Mouse (Mus musculus) lung, adult 2 months (tissue): ENCODE measurements around the gene Col25a1.

Experiments
- CTCF ChIP-seq: fragments of 200-500 bp; IDR thresholded peaks from 2 replicates; pipeline ENCODE4 v1.5.1; 2011; ENCODE audit warnings: mild to moderate bottlenecking, low read length, control low read depth; ENCODE audit not compliant: insufficient read depth
- POLR2A ChIP-seq: fragments of 200-500 bp; IDR thresholded peaks from 2 replicates; pipeline ENCODE4 v1.6.1; 2011; ENCODE audit warnings: low read depth, mild to moderate bottlenecking, control low read depth, low read length, borderline replicate concordance; ENCODE audit errors: extremely low read depth

DNA sequence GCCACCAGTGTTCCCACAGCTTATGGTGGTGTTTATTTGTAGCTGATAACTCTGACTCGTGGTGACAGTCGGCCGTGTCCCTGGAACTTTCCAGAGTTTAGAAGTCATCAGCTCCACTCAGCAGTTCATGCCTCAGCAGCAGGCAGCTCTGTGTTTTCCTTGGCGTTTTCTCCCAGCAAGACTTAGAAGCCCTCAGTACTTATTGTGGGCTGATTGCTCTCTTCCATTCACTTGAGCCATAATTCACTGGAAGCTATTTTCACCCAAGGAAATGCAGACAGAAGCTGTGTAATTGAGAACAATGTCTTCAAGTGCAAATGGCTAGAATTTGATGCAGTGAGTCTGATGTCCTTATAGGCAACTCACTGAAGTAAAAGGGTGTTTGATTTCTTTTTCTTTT, 254.6 kb downstream of the Col25a1 start:
- TF ChIP-seq CTCF: no peak
- no peak for TF ChIP-seq POLR2A
